Mouse (Mus musculus): ENCODE measurements around the gene Smc5.

GRCm38 (mm10) chr19:23289251-23289650 lies 15.6 kb upstream of the Smc5 start:
- no peak for TF ChIP-seq POLR2A (IDR thresholded peaks at IDR 0.05; ENCODE audit: low read depth, low read length)
- no peak for TF ChIP-seq CTCF (IDR thresholded peaks at IDR 0.05; ENCODE audit: borderline replicate concordance, insufficient read depth, low read length)

All from embryonic fibroblast, embryonic 13.5 days (primary cell).